In the genomic region with DNA sequence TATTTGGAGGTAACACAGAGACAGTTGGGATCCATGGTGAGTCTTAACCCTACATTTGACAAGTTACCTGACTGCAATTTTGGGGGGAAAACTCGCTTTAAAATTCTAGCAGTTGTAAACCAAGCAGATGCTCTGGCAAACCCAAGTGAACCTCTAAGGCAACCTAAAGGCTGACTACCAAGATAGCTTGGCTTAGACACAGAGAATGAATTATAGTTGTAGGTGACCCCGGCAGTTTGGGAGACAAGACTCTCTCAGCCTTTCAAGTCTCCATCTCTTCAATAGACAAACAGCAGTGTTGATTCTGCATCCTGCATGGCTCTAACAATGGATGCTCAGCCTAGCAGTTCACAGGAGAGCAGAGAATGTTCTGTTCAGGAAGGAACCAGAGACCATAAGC, we compare ENCODE assay signal across 11 mouse cellular contexts. TPM values are rescaled to one million over a fixed set of nuclear protein-coding genes. Genes with fewer than 3 reads are reported as not detected.
DNase-seq lines count a peak whose midpoint lies in the region; ATAC-seq lines count a peak whose summit lies in the region.
"Had no signal": no experiment of that assay in that cellular context is flagged by ENCODE, and none has a peak within 500 bp of the region (broad histone marks: within the 10 kb centered on the region; RNA-seq: fewer than 3 reads in every experiment).

TSS of gene Syndig1 (plus strand) at position 301 of the 400 bp plus-strand sequence.

- H3K36me3 ChIP-seq in kidney, embryonic 16.5 days (ENCODE audit: insufficient read depth, low read length) = no peaks in the 10 kb centered on the region
- H3K36me3 ChIP-seq in embryonic facial prominence, embryonic 13.5 days = no peaks in the 10 kb centered on the region
- H3K36me3 ChIP-seq in intestine, embryonic 15.5 days = no peaks in the 10 kb centered on the region
- no peaks in the 10 kb centered on the region for H3K36me3 ChIP-seq in midbrain, embryonic 14.5 days (ENCODE audit: control insufficient read depth, insufficient read depth, low read length)
- H3K36me3 ChIP-seq: G1E had no signal

- H3K4me2 ChIP-seq in kidney, embryonic 16.5 days (replicated peaks; ENCODE audit: low read depth, low read length) = peak within 1 kb of the TSS; percentile 94
- H3K4me2 ChIP-seq in embryonic facial prominence, embryonic 13.5 days = peak within 1 kb of the TSS; percentile 98
- peak within 1 kb of the TSS; percentile 91 for H3K4me2 ChIP-seq in intestine, embryonic 15.5 days (replicated peaks)
- H3K4me2 ChIP-seq in midbrain, embryonic 14.5 days (ENCODE audit: low read length) = peak within 1 kb of the TSS; percentile 98

- WGBS in kidney, embryonic 16.5 days = 81% methylated on average over 2 of the region's 2 CpGs
- 85% methylated on average over 2 of the region's 2 CpGs for WGBS in embryonic facial prominence, embryonic 13.5 days
- WGBS in intestine, embryonic 15.5 days = 67% methylated on average over 2 of the region's 2 CpGs
- WGBS in midbrain, embryonic 14.5 days = 86% methylated on average over 2 of the region's 2 CpGs

- peak within 1 kb of the TSS; percentile 57 for H3K4me3 ChIP-seq in kidney, embryonic 16.5 days (ENCODE audit: low read length)
- H3K4me3 ChIP-seq in embryonic facial prominence, embryonic 13.5 days = peak within 1 kb of the TSS; percentile 58
- peak within 1 kb of the TSS; percentile 48 for H3K4me3 ChIP-seq in intestine, embryonic 15.5 days (replicated peaks)
- H3K4me3 ChIP-seq in midbrain, embryonic 14.5 days (replicated peaks; ENCODE audit: low read depth, low read length) = peak within 1 kb of the TSS; percentile 65

- no peak within 1 kb of the TSS for H3K9ac ChIP-seq in kidney, embryonic 16.5 days (replicated peaks; ENCODE audit: low read length)
- H3K9ac ChIP-seq in embryonic facial prominence, embryonic 13.5 days = no peak within 1 kb of the TSS
- no peak within 1 kb of the TSS for H3K9ac ChIP-seq in intestine, embryonic 15.5 days
- peak within 1 kb of the TSS; percentile 63; the same call in 1 of the 2 replicates for H3K9ac ChIP-seq in midbrain, embryonic 14.5 days (replicated peaks; ENCODE audit: low read length)

- ATAC-seq in kidney, embryonic 16.5 days (ENCODE audit: low FRiP score, low TSS enrichment) = no peak
- ATAC-seq in embryonic facial prominence, embryonic 13.5 days (ENCODE audit: insufficient number of reproducible peaks, insufficient read depth, low FRiP score, low TSS enrichment, low read depth) = no peak
- ATAC-seq in intestine, embryonic 15.5 days = no peak
- ATAC-seq in midbrain, embryonic 14.5 days (ENCODE audit: low FRiP score, low TSS enrichment) = no peak

- H3K4me1 ChIP-seq in kidney, embryonic 16.5 days (ENCODE audit: insufficient read depth, low read length) = peaks cover 20% of the 10 kb centered on the region
- H3K4me1 ChIP-seq in embryonic facial prominence, embryonic 13.5 days = peaks cover 21% of the 10 kb centered on the region
- H3K4me1 ChIP-seq in intestine, embryonic 15.5 days (replicated peaks) = peaks cover 17% of the 10 kb centered on the region; the same call in 1 of the 2 replicates
- peaks cover 10% of the 10 kb centered on the region; the same call in 1 of the 2 replicates for H3K4me1 ChIP-seq in midbrain, embryonic 14.5 days (ENCODE audit: control insufficient read depth, insufficient read depth, low read length)

- H3K27ac ChIP-seq in kidney, embryonic 16.5 days (ENCODE audit: low read length) = no peak within 1 kb of the TSS
- H3K27ac ChIP-seq in embryonic facial prominence, embryonic 13.5 days = no peak within 1 kb of the TSS
- H3K27ac ChIP-seq in intestine, embryonic 15.5 days = no peak within 1 kb of the TSS
- H3K27ac ChIP-seq in midbrain, embryonic 14.5 days (replicated peaks; ENCODE audit: low read depth, low read length) = no peak within 1 kb of the TSS

- no peaks in the 10 kb centered on the region for H3K9me3 ChIP-seq in kidney, embryonic 16.5 days (ENCODE audit: low read length)
- H3K9me3 ChIP-seq in embryonic facial prominence, embryonic 13.5 days = no peaks in the 10 kb centered on the region
- no peaks in the 10 kb centered on the region for H3K9me3 ChIP-seq in intestine, embryonic 15.5 days
- no peaks in the 10 kb centered on the region for H3K9me3 ChIP-seq in midbrain, embryonic 14.5 days (ENCODE audit: control insufficient read depth, low read length)

- no peak for DNase-seq in kidney, postnatal 10 days
- no peak for DNase-seq in midbrain, embryonic 14.5 days
- no peak for DNase-seq in cerebellum, adult 11 months
- no peak for DNase-seq in right cerebral cortex, postnatal 14 days
- no peak for DNase-seq in MN1 (ENCODE audit: low spot score)
- DNase-seq: kidney, adult 8-10 months; right cerebral cortex, adult 18-20 months had no signal

- H3K27me3 ChIP-seq in kidney, embryonic 16.5 days (ENCODE audit: insufficient read depth, low read length) = peaks cover 45% of the 10 kb centered on the region
- peaks cover 63% of the 10 kb centered on the region for H3K27me3 ChIP-seq in embryonic facial prominence, embryonic 13.5 days
- H3K27me3 ChIP-seq in intestine, embryonic 15.5 days (replicated peaks) = peaks cover 39% of the 10 kb centered on the region
- H3K27me3 ChIP-seq in midbrain, embryonic 14.5 days (ENCODE audit: control insufficient read depth, insufficient read depth, low read length) = peaks cover 19% of the 10 kb centered on the region

RNA-seq across cellular contexts. Expression of gene Syndig1, which starts in this region (rescaled TPM):
- 5.2 and 6.1 TPM in 2 replicates for polyA plus RNA-seq in kidney, embryonic 16.5 days (2015; fragmentation: Nextera tagmentation; extraction: Ambion mirVana)
- 4.2 and 6.1 TPM in 2 replicates for polyA plus RNA-seq in embryonic facial prominence, embryonic 13.5 days (2015; fragmentation: Nextera tagmentation; extraction: Ambion mirVana)
- 6.7 and 7.2 TPM in 2 replicates for polyA plus RNA-seq in intestine, embryonic 15.5 days (2015; fragmentation: Nextera tagmentation; extraction: Ambion mirVana)
- polyA plus RNA-seq in midbrain, embryonic 14.5 days (2014; fragmentation: Nextera tagmentation; extraction: Ambion mirVana) = 19.5 and 22.4 TPM in 2 replicates
- polyA plus RNA-seq: G1E had no signal
